In the genomic region with DNA sequence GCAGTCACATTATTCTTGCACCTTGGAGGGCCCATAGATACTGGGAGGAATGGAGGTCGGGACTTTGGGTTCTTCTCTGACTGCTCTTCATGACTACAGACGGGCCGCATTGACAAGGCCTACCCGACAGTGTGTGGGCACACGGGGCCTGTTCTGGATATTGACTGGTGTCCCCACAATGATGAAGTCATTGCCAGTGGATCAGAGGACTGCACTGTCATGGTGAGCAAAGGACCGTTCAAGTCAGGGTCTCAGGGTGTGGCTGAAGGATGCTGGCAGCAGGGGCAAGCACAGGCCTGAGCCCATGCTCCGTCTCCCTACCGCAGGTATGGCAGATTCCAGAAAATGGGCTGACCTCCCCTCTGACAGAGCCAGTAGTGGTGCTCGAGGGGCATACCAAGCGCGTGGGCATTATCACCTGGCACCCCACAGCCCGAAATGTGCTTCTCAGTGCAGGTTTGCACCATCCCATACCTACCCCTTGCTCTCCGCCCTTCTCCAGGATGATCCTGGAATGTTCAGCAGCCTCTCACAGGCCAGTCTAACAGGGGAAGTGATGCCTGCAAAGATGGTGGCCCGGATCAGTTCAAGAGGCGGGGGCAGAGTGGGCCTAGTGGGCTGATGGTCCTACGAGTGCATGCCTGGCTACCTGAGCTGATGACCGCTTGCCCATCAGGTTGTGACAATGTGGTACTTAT, we compare ENCODE assay signal across 10 mouse cellular contexts. TPM values are rescaled to one million over a fixed set of nuclear protein-coding genes. Genes with fewer than 3 reads are reported as not detected.
DNase-seq lines count a peak whose midpoint lies in the region; ATAC-seq and TF ChIP-seq lines count a peak whose summit lies in the region.
"Had no signal": no experiment of that assay in that cellular context is flagged by ENCODE, and none has a peak within 500 bp of the region (broad histone marks: within the 10 kb centered on the region; RNA-seq: fewer than 3 reads in every experiment).

No protein-coding gene starts in this region.

- WGBS in heart, embryonic 11.5 days (ENCODE audit: insufficient replicate concordance): 91% methylated on average over 17 of the region's 17 CpGs
- 92% methylated on average over 17 of the region's 17 CpGs for WGBS in lung, postnatal 0 days
- 94% methylated on average over 17 of the region's 17 CpGs for WGBS in hindbrain, postnatal 0 days
- 94% methylated on average over 17 of the region's 17 CpGs for WGBS in neural tube, embryonic 13.5 days

- no peak overlapping the region for H3K4me2 ChIP-seq in heart, embryonic 11.5 days
- peak overlapping the region; percentile 79; the same call in 1 of the 2 replicates for H3K4me2 ChIP-seq in lung, postnatal 0 days (replicated peaks; ENCODE audit: low read depth, low read length)
- peak overlapping the region; percentile 87; the same call in 1 of the 2 replicates for H3K4me2 ChIP-seq in hindbrain, postnatal 0 days (ENCODE audit: low read depth, low read length)
- peak overlapping the region; percentile 94 for H3K4me2 ChIP-seq in neural tube, embryonic 13.5 days

- no peak for ATAC-seq in heart, embryonic 11.5 days (replicated peaks; ENCODE audit: insufficient number of reproducible peaks, low FRiP score, low TSS enrichment)
- no peak for ATAC-seq in lung, postnatal 0 days
- ATAC-seq in hindbrain, postnatal 0 days: no peak
- ATAC-seq in neural tube, embryonic 13.5 days (ENCODE audit: low read depth): no peak

- H3K9me3 ChIP-seq in heart, embryonic 11.5 days (replicated peaks; ENCODE audit: control insufficient read depth, low read length): no peaks in the 10 kb centered on the region; the same call in 1 of the 2 replicates
- H3K9me3 ChIP-seq in lung, postnatal 0 days (ENCODE audit: low read length): no peaks in the 10 kb centered on the region
- no peaks in the 10 kb centered on the region for H3K9me3 ChIP-seq in hindbrain, postnatal 0 days (ENCODE audit: low read length)
- H3K9me3 ChIP-seq in neural tube, embryonic 13.5 days: no peaks in the 10 kb centered on the region

- no peak overlapping the region; the same call in 1 of the 2 replicates for H3K4me3 ChIP-seq in heart, embryonic 11.5 days (ENCODE audit: low read depth, low read length)
- no peak overlapping the region for H3K4me3 ChIP-seq in lung, postnatal 0 days (ENCODE audit: low read depth, low read length)
- H3K4me3 ChIP-seq in hindbrain, postnatal 0 days (ENCODE audit: low read length): no peak overlapping the region
- H3K4me3 ChIP-seq in neural tube, embryonic 13.5 days: peak overlapping the region; percentile 91

- H3K9ac ChIP-seq in heart, embryonic 11.5 days (ENCODE audit: low read depth, low read length): no peak overlapping the region
- H3K9ac ChIP-seq in lung, postnatal 0 days (replicated peaks; ENCODE audit: low read depth): no peak overlapping the region
- H3K9ac ChIP-seq in hindbrain, postnatal 0 days (replicated peaks; ENCODE audit: low read length): no peak overlapping the region
- peak overlapping the region; percentile 94 for H3K9ac ChIP-seq in neural tube, embryonic 13.5 days

- H3K27ac ChIP-seq in heart, embryonic 11.5 days (ENCODE audit: low read depth, low read length): no peak overlapping the region
- no peak overlapping the region for H3K27ac ChIP-seq in lung, postnatal 0 days (ENCODE audit: low read length)
- H3K27ac ChIP-seq in hindbrain, postnatal 0 days: no peak overlapping the region
- no peak overlapping the region for H3K27ac ChIP-seq in neural tube, embryonic 13.5 days (replicated peaks)

- TF ChIP-seq EP300 in lung, postnatal 0 days (IDR thresholded peaks at IDR 0.05): no peak

- DNase-seq in heart, adult 11 months: peak; percentile 94
- no peak for DNase-seq in lung, postnatal 0 days (ENCODE audit: low spot score)
- no peak for DNase-seq in lung, postnatal 14 days
- no peak for DNase-seq in hindbrain, postnatal 0 days (ENCODE audit: low spot score)
- no peak for DNase-seq in thymus, adult 18-20 months
- no peak for DNase-seq in layer of hippocampus, postnatal 36 days
- DNase-seq: adrenal gland, postnatal 14 days; kidney, postnatal 14 days had no signal

- no peak for TF ChIP-seq CTCF in lung, postnatal 0 days (IDR thresholded peaks at IDR 0.05)
- TF ChIP-seq CTCF in hindbrain, postnatal 0 days (IDR thresholded peaks at IDR 0.05; ENCODE audit: low read depth): no peak

- peaks cover 15% of the 10 kb centered on the region; the same call in 1 of the 2 replicates for H3K36me3 ChIP-seq in heart, embryonic 11.5 days (ENCODE audit: control insufficient read depth, insufficient read depth, low read length)
- peaks cover 3% of the 10 kb centered on the region; the same call in 1 of the 2 replicates for H3K36me3 ChIP-seq in lung, postnatal 0 days (ENCODE audit: insufficient read depth, low read length)
- peaks cover 9% of the 10 kb centered on the region; the same call in 1 of the 2 replicates for H3K36me3 ChIP-seq in hindbrain, postnatal 0 days (ENCODE audit: insufficient read depth, low read length)
- H3K36me3 ChIP-seq in neural tube, embryonic 13.5 days: peaks cover 40% of the 10 kb centered on the region

- H3K4me1 ChIP-seq in heart, embryonic 11.5 days (ENCODE audit: control insufficient read depth, insufficient read depth, low read length): peaks cover 7% of the 10 kb centered on the region
- peaks cover 12% of the 10 kb centered on the region; the same call in 1 of the 2 replicates for H3K4me1 ChIP-seq in lung, postnatal 0 days (ENCODE audit: insufficient read depth, low read depth, low read length)
- peaks cover 14% of the 10 kb centered on the region for H3K4me1 ChIP-seq in hindbrain, postnatal 0 days (ENCODE audit: insufficient read depth, low read length)
- H3K4me1 ChIP-seq in neural tube, embryonic 13.5 days (replicated peaks): peaks cover 25% of the 10 kb centered on the region

- H3K27me3 ChIP-seq in heart, embryonic 11.5 days (ENCODE audit: control insufficient read depth, insufficient read depth, low read length): no peaks in the 10 kb centered on the region
- H3K27me3 ChIP-seq in lung, postnatal 0 days (replicated peaks; ENCODE audit: insufficient read depth, low read length): no peaks in the 10 kb centered on the region
- no peaks in the 10 kb centered on the region for H3K27me3 ChIP-seq in hindbrain, postnatal 0 days (ENCODE audit: insufficient read depth, low read length)
- H3K27me3 ChIP-seq in neural tube, embryonic 13.5 days: no peaks in the 10 kb centered on the region

RNA-seq across cellular contexts. Expression of a gene that starts 1.5 kb away (rescaled TPM):
- 109 and 113 TPM in 2 replicates for polyA plus RNA-seq in heart, embryonic 11.5 days (2014; fragmentation: Nextera tagmentation; extraction: Ambion mirVana)
- 183 and 192 TPM in 2 replicates for polyA plus RNA-seq in lung, postnatal 0 days (2015; fragmentation: Nextera tagmentation; extraction: Ambion mirVana)
- 71.5 and 137 TPM in 2 replicates for total RNA-seq in hindbrain, postnatal 0 days (2014; rRNA removed)
- 90.7 and 114 TPM in 2 replicates for polyA plus RNA-seq in hindbrain, postnatal 0 days (2015; fragmentation: Nextera tagmentation; extraction: Ambion mirVana)
- polyA plus RNA-seq in neural tube, embryonic 13.5 days (2015; fragmentation: Nextera tagmentation; extraction: Ambion mirVana): 119 and 120 TPM in 2 replicates
- total RNA-seq in layer of hippocampus, postnatal 36 days (2021): 10 to 100 TPM; 83.8 to 90.0 TPM

RNA-seq across cellular contexts. Expression of a gene that starts 3.5 kb away (rescaled TPM):
- 1.3 and 1.7 TPM in 2 replicates for polyA plus RNA-seq in heart, embryonic 11.5 days (2014; fragmentation: Nextera tagmentation; extraction: Ambion mirVana)
- polyA plus RNA-seq in lung, postnatal 0 days (2015; fragmentation: Nextera tagmentation; extraction: Ambion mirVana): 3.4 and 3.7 TPM in 2 replicates
- 1.0 TPM in 1 of 2 replicates, not detected in the other for total RNA-seq in hindbrain, postnatal 0 days (2014; rRNA removed)
- 0.40 and 0.44 TPM in 2 replicates for polyA plus RNA-seq in hindbrain, postnatal 0 days (2015; fragmentation: Nextera tagmentation; extraction: Ambion mirVana)
- polyA plus RNA-seq in neural tube, embryonic 13.5 days (2015; fragmentation: Nextera tagmentation; extraction: Ambion mirVana): 0.54 and 1.2 TPM in 2 replicates
- total RNA-seq in layer of hippocampus, postnatal 36 days (2021): 1 to 10 TPM; 1.6 to 3.8 TPM

RNA-seq across cellular contexts. Expression of a gene that starts 6.1 kb away (rescaled TPM):
- not detected in 2 replicates for polyA plus RNA-seq in heart, embryonic 11.5 days (2014; fragmentation: Nextera tagmentation; extraction: Ambion mirVana)
- 0.08 and 0.10 TPM in 2 replicates for polyA plus RNA-seq in lung, postnatal 0 days (2015; fragmentation: Nextera tagmentation; extraction: Ambion mirVana)
- total RNA-seq in hindbrain, postnatal 0 days (2014; rRNA removed): not detected in 2 replicates
- 0.29 and 0.51 TPM in 2 replicates for polyA plus RNA-seq in hindbrain, postnatal 0 days (2015; fragmentation: Nextera tagmentation; extraction: Ambion mirVana)
- 0.14 TPM in 2 replicates for polyA plus RNA-seq in neural tube, embryonic 13.5 days (2015; fragmentation: Nextera tagmentation; extraction: Ambion mirVana)
- total RNA-seq in layer of hippocampus, postnatal 36 days (2021): under 1 TPM; 0.17 to 0.28 TPM

RNA-seq across cellular contexts. Expression of a gene that starts 10.3 kb away (rescaled TPM):
- not detected in 2 replicates for polyA plus RNA-seq in heart, embryonic 11.5 days (2014; fragmentation: Nextera tagmentation; extraction: Ambion mirVana)
- not detected in 2 replicates for polyA plus RNA-seq in lung, postnatal 0 days (2015; fragmentation: Nextera tagmentation; extraction: Ambion mirVana)
- 0.37 TPM in 1 of 2 replicates, not detected in the other for total RNA-seq in hindbrain, postnatal 0 days (2014; rRNA removed)
- 0.05 TPM in 1 of 2 replicates, not detected in the other for polyA plus RNA-seq in hindbrain, postnatal 0 days (2015; fragmentation: Nextera tagmentation; extraction: Ambion mirVana)
- polyA plus RNA-seq in neural tube, embryonic 13.5 days (2015; fragmentation: Nextera tagmentation; extraction: Ambion mirVana): not detected in 2 replicates
- under 1 TPM; 0.10 TPM for total RNA-seq in layer of hippocampus, postnatal 36 days (2021)
- total RNA-seq: adrenal gland, postnatal 14 days had no signal

RNA-seq across cellular contexts. Expression of a gene that starts 13.2 kb away (rescaled TPM):
- 34.3 and 38.1 TPM in 2 replicates for polyA plus RNA-seq in heart, embryonic 11.5 days (2014; fragmentation: Nextera tagmentation; extraction: Ambion mirVana)
- 28.4 and 35.1 TPM in 2 replicates for polyA plus RNA-seq in lung, postnatal 0 days (2015; fragmentation: Nextera tagmentation; extraction: Ambion mirVana)
- total RNA-seq in hindbrain, postnatal 0 days (2014; rRNA removed): 17.6 and 24.7 TPM in 2 replicates
- 49.6 and 56.5 TPM in 2 replicates for polyA plus RNA-seq in hindbrain, postnatal 0 days (2015; fragmentation: Nextera tagmentation; extraction: Ambion mirVana)
- 62.7 and 63.6 TPM in 2 replicates for polyA plus RNA-seq in neural tube, embryonic 13.5 days (2015; fragmentation: Nextera tagmentation; extraction: Ambion mirVana)
- 10 to 100 TPM; 34.5 to 45.1 TPM for total RNA-seq in layer of hippocampus, postnatal 36 days (2021)
